Mouse (Mus musculus): Measurements from ENCODE around the gene Edf1. TPM values are rescaled to one million over a fixed set of nuclear protein-coding genes. Genes with fewer than 3 reads are reported as not detected.

Gene Edf1
- total RNA-seq, 1 experiment, result 179 TPM

- DNase-seq (ENCODE audit: low read depth, low spot score), result no peak
- Histone ChIP-seq H3K4me3 (ENCODE audit: insufficient read depth in 1 of 2, low read depth in 1 of 2, low read length in 2 of 2, poor library complexity in 1 of 2, severe bottlenecking in 1 of 2) (peak overlapping the region; percentile 22 to 34; a peak in 2 of 4 replicates), H3K36me3 (ENCODE audit: control insufficient read depth, insufficient read depth, low read length, poor library complexity, severe bottlenecking) (peaks cover 3% of the 10 kb centered on the region; the same call in 1 of the 2 replicates), H3K4me1 (ENCODE audit: control insufficient read depth in 2 of 2, insufficient read depth in 2 of 2, low read length in 2 of 2, poor library complexity in 1 of 2) (peaks cover 0 to 36% of the 10 kb centered on the region in 2 experiments; a peak in 2 of 4 replicates), H3K9me3 (ENCODE audit: control insufficient read depth, insufficient read depth, low read depth, low read length) (no peaks in the 10 kb centered on the region), H3K27ac (ENCODE audit: insufficient read depth, low read depth, low read length, poor library complexity, severe bottlenecking) (no peak overlapping the region), H3K9ac (ENCODE audit: insufficient read depth, low read depth, low read length, poor library complexity, severe bottlenecking) (peak overlapping the region; percentile 13; the same call in 1 of the 2 replicates)
- in situ Hi-C loops (cut with MboI; ENCODE audit: low sequenced_read_pairs in 2 of 2, unreplicated experiment in 2 of 2), result no loop called here
- TF ChIP-seq HCFC1 (IDR thresholded peaks at IDR 0.05; ENCODE audit: borderline replicate concordance, insufficient read depth, low read length), result no peak
- no peak for TF ChIP-seq ZNF384 (IDR thresholded peaks at IDR 0.05; ENCODE audit: low read depth, low read length)
- TF ChIP-seq MAFK (IDR thresholded peaks at IDR 0.05; ENCODE audit: insufficient read depth, low read depth, low read length), result no peak
- TF ChIP-seq CHD2 (IDR thresholded peaks at IDR 0.05; ENCODE audit: low read depth, low read length), result no peak
- TF ChIP-seq ZC3H11A (IDR thresholded peaks at IDR 0.05; ENCODE audit: borderline replicate concordance, low read depth, low read length), result no peak
These were observed 20.5 kb downstream of the Edf1 start for GRCm38 (mm10) chr2:25577951-25578795.

DNA sequence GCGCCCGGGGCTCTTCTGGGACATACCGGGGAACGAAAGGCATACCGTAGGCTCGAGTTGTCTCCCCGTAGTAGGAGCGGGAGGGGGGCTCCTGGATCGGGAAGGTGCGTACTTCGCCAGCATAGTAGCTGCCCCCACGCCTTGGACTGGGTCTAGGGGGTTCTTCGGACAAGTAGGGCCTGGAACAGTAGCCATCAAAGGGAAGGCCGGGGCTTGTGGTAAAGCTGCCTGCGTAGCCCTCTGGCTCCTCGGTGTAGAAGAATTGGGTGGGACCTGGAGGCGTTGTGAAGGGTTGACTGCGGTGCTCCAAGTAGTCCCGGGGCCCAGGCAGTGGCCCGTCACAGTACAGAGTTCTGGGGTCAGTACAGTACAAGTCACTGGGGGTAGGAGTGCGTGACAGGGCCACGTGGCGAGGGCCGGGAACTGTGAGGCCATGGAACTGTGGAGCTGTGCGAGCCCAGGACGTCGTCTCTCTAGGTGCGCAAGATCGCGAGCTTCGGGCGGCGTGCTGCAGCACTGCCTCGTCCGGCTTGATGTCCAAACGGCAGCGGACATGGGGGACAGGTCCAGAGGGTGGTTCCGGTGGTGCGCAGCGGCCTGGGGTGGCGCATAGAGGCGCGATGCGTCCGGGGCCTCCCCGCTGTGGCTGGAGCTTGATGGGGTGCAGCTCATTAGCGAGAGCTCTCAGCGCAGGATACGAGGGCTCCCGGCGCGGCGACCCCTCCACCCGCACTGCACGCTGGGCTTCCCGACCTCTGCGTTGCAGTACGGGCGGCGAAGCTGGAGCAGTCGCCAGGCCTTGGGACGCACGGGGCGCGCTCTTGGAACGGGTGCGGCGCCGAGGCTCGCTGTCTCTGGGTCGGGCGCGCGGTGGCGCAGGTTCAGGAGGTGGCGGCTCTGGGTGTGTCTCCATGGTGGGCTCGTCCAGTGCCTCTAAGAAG lies 21.4 kb downstream of the Edf1 start:
- Histone ChIP-seq H3K9me3 (ENCODE audit: control insufficient read depth, insufficient read depth, low read depth, low read length) (no peaks in the 10 kb centered on the region), H3K27ac (ENCODE audit: insufficient read depth, low read depth, low read length, poor library complexity, severe bottlenecking) (no peak overlapping the region), H3K4me1 (ENCODE audit: control insufficient read depth in 2 of 2, insufficient read depth in 2 of 2, low read length in 2 of 2, poor library complexity in 1 of 2) (peaks cover 0 to 39% of the 10 kb centered on the region in 2 experiments; a peak in 2 of 4 replicates), H3K9ac (ENCODE audit: insufficient read depth, low read depth, low read length, poor library complexity, severe bottlenecking) (0 out of 2 replicates have a peak overlapping the region, but pooled peaks have one; percentile 28), H3K36me3 (ENCODE audit: control insufficient read depth, insufficient read depth, low read length, poor library complexity, severe bottlenecking) (peaks cover 7% of the 10 kb centered on the region; the same call in 1 of the 2 replicates), H3K4me3 (ENCODE audit: insufficient read depth in 1 of 2, low read depth in 1 of 2, low read length in 2 of 2, poor library complexity in 1 of 2, severe bottlenecking in 1 of 2) (peak overlapping the region; percentile 25 to 43; a peak in 3 of 4 replicates)
- in situ Hi-C loops (cut with MboI; ENCODE audit: low sequenced_read_pairs in 2 of 2, unreplicated experiment in 2 of 2), result no loop called here
- no peak for DNase-seq (ENCODE audit: low read depth, low spot score)
- TF ChIP-seq MAFK (IDR thresholded peaks at IDR 0.05; ENCODE audit: insufficient read depth, low read depth, low read length) (no peak), ZC3H11A (IDR thresholded peaks at IDR 0.05; ENCODE audit: borderline replicate concordance, low read depth, low read length) (no peak), HCFC1 (IDR thresholded peaks at IDR 0.05; ENCODE audit: borderline replicate concordance, insufficient read depth, low read length) (no peak), CHD2 (IDR thresholded peaks at IDR 0.05; ENCODE audit: low read depth, low read length) (no peak), ZNF384 (IDR thresholded peaks at IDR 0.05; ENCODE audit: low read depth, low read length) (no peak)

DNA sequence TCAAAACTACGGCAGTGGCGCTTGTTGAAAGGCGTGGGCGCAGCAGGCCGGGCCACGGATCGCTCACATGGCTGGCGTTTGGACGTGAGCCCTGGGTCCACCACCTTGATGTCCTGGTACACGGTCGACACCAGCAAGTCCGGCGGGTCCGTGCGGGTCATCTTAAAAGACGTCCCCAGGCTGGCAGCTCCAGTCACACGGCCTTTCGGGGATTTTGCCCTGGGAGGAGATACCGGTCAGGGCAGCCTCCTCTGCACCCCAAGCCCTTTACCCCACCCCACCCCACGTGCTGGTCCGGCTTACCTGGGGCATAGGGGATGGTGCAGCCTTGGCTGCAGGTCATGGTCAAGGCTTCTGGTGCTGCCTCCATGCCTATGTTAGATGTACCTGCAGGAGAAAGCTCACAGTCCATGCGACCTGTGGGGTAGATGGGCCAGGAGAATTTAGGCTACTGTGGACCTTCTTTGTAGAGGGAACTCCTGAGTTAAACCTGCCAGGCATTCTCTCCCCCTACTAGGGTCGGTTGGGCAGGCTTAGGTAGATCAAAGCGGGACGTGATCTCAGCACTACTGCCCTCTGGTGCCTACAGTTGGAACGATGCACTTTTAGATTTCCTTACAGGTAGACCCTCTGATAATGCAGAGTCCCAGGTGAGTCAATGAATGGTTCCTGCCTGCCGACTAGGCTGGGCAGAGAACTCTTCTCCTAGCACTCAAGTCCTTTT lies 22.3 kb downstream of the Edf1 start:
- Histone ChIP-seq H3K27ac (ENCODE audit: insufficient read depth, low read depth, low read length, poor library complexity, severe bottlenecking) (no peak overlapping the region), H3K4me3 (ENCODE audit: insufficient read depth in 1 of 2, low read depth in 1 of 2, low read length in 2 of 2, poor library complexity in 1 of 2, severe bottlenecking in 1 of 2) (peak overlapping the region; percentile 25 to 43), H3K9ac (ENCODE audit: insufficient read depth, low read depth, low read length, poor library complexity, severe bottlenecking) (peak overlapping the region; percentile 28; the same call in 1 of the 2 replicates), H3K9me3 (ENCODE audit: control insufficient read depth, insufficient read depth, low read depth, low read length) (no peaks in the 10 kb centered on the region), H3K36me3 (ENCODE audit: control insufficient read depth, insufficient read depth, low read length, poor library complexity, severe bottlenecking) (peaks cover 7% of the 10 kb centered on the region; the same call in 1 of the 2 replicates), H3K4me1 (ENCODE audit: control insufficient read depth in 2 of 2, insufficient read depth in 2 of 2, low read length in 2 of 2, poor library complexity in 1 of 2) (peaks cover 0 to 37% of the 10 kb centered on the region in 2 experiments; a peak in 2 of 4 replicates)
- TF ChIP-seq CHD2 (IDR thresholded peaks at IDR 0.05; ENCODE audit: low read depth, low read length) (no peak), ZC3H11A (IDR thresholded peaks at IDR 0.05; ENCODE audit: borderline replicate concordance, low read depth, low read length) (0 out of 2 replicates have a peak, but pooled peaks have one; percentile 9)
- DNase-seq (ENCODE audit: low read depth, low spot score), result peak; percentile 78
- in situ Hi-C loops (cut with MboI; ENCODE audit: low sequenced_read_pairs in 2 of 2, unreplicated experiment in 2 of 2), result no loop called here

- Histone ChIP-seq H3K4me3 (ENCODE audit: insufficient read depth in 1 of 2, low read depth in 1 of 2, low read length in 2 of 2, poor library complexity in 1 of 2, severe bottlenecking in 1 of 2) (no peak overlapping the region), H3K36me3 (ENCODE audit: control insufficient read depth, insufficient read depth, low read length, poor library complexity, severe bottlenecking) (peaks cover 14% of the 10 kb centered on the region; the same call in 1 of the 2 replicates), H3K4me1 (ENCODE audit: control insufficient read depth in 2 of 2, insufficient read depth in 2 of 2, low read length in 2 of 2, poor library complexity in 1 of 2) (peaks cover 0 to 35% of the 10 kb centered on the region in 2 experiments; a peak in 2 of 4 replicates), H3K9me3 (ENCODE audit: control insufficient read depth, insufficient read depth, low read depth, low read length) (no peaks in the 10 kb centered on the region), H3K9ac (ENCODE audit: insufficient read depth, low read depth, low read length, poor library complexity, severe bottlenecking) (no peak overlapping the region), H3K27ac (ENCODE audit: insufficient read depth, low read depth, low read length, poor library complexity, severe bottlenecking) (no peak overlapping the region)
- no peak for DNase-seq (ENCODE audit: low read depth, low spot score)
- in situ Hi-C loops (cut with MboI; ENCODE audit: low sequenced_read_pairs in 2 of 2, unreplicated experiment in 2 of 2), result no loop called here
- TF ChIP-seq CHD2 (IDR thresholded peaks at IDR 0.05; ENCODE audit: low read depth, low read length) (no peak), ZC3H11A (IDR thresholded peaks at IDR 0.05; ENCODE audit: borderline replicate concordance, low read depth, low read length) (no peak), ZNF384 (IDR thresholded peaks at IDR 0.05; ENCODE audit: low read depth, low read length) (no peak), MAFK (IDR thresholded peaks at IDR 0.05; ENCODE audit: insufficient read depth, low read depth, low read length) (no peak), HCFC1 (IDR thresholded peaks at IDR 0.05; ENCODE audit: borderline replicate concordance, insufficient read depth, low read length) (no peak)
These were observed 23.0 kb downstream of the Edf1 start for GRCm38 (mm10) chr2:25580621-25581101.
